Mouse (Mus musculus) frontal cortex, adult (tissue): ENCODE measurements around the gene Grin1.
A peak's percentile ranks its signal among the peaks of the same experiment; 100 is the strongest.

ENCODE experiments used
- ATAC-seq: cut with Nextera tagmentation; 2 replicates; pipeline ENCODE4 v1.9.2; 2017; ENCODE audit warnings: mild to moderate bottlenecking, moderate library complexity, mixed read lengths; ENCODE audit not compliant: low TSS enrichment

Grin1 gene

GRCm38 (mm10) chr2:25318971-25319773, at the start of gene Grin1:
TSS of gene Grin1 (minus strand) at chr2:25319187.
- ATAC-seq: peak; percentile 66

DNA sequence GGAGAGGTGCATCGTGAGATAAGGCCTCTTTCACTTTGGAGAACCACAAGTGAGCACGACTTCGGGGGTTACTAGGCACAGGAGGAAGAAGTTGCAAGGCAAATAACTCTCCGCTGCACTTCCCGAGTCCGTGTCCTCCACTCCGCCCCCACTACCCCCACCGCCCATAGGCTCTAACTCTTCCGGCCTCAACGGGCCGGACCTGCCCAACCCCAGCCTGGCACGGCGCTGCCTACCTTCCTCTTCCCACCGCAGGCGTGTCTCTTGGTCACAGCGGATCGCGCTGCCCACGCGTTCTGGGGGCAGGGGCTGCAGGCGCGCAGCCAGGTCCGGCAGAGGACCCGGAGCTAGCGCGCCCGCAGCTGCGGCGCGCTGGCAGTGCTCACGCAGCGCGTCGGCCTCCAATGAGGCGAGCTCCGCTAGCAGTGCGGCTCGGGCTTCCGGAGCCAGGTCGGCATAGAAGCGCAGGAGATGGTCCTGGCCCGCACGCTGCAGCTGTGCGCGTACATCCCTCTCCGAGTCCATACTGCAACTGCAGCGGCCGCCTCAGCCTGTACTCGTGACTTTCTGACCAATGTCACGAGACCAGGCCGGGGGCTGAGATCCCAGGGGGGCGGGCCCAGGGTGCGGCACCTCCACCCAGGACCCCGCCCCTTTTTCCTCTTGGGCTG, 46.2 kb upstream of the Grin1 start, which contains the start of gene Uap1l1:
Gene Uap1l1, minus strand, starts transcription at position 592 of the 671 bp plus-strand sequence.
- ATAC-seq: peak; percentile 84

DNA sequence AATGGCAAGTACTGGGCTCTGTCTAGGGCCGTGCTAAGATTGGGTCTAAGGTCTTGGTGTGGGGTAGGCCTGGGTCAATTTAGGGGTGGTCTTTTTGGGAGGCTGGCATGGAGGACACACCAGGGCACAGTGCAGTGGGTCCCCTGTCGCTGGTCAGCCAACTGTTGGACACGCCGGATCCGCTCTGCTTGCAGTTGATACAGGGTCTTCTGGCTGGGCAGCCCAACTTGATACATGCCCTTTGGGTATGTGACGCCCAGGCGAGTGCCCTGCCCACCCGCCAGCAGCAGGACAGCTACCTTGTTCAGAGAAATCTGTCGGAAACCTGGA, 45.7 kb upstream of the Grin1 start:
- ATAC-seq: no peak

GRCm38 (mm10) chr2:25364313-25364712, 45.3 kb upstream of the Grin1 start:
- ATAC-seq: no peak

DNA sequence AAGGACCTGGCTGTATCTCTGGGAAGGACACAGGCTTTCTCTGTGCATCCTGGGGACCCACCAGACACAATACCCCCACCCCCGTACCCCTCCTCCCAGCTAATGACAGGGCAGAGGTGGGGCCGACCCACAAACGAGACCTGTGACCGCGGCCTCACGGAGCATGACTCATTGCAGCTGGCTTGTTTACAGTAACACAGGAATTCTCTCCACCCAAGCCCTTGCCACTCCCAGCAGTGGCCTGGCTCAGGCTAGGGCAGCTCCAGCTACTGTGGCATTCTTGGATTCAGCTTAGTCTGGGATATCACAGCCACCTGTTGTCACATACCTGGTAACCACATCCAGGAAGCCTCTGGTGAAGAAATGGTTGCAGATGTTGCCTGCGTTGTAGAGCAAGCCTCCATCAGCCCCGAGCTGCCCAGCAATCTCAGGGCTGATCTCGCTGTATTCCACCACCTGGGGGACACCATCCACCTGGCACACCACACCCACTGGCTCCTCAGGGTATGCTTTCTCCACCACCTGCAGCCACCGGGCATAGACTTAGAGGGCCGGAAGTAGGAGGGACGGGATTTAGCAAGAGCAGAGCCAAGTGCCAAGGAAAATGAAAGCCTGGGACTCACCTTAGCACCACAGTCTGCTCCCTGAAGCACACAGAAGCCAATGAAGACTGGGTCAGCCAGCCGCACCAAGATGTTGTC, 44.6 kb upstream of the Grin1 start:
- ATAC-seq: no peak

- ATAC-seq: no peak
Measured at GRCm38 (mm10) chr2:25359848-25360247, 40.9 kb upstream of the Grin1 start.

- ATAC-seq: peak; percentile 66
Measured at GRCm38 (mm10) chr2:25356208-25357079, 37.5 kb upstream of the Grin1 start, which contains the start of gene Dpp7. TSS of gene Dpp7 (minus strand) at chr2:25356359.

GRCm38 (mm10) chr2:25355419-25356066, 36.6 kb upstream of the Grin1 start:
- 0 out of 2 replicates have a peak, but pooled peaks have one; percentile 8 for ATAC-seq

DNA sequence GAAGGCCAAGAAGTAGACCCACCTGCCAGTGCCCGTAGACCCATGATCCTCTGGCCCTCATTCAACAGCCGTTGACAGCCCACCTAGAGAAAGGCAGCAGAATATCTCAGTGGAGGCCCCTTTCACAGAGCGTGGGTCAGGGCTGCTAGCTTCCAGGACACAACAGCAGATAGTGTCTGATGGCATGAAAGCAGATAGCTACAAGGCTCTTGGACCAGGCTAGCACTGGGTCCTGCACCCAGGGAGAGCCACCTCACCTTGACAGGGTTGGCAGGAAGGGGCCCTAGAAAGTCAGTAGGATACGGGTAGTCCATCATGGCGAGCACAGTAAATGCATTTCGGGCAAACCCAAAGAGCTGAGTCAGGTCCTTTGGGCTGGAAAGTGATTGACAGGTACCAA, 35.2 kb upstream of the Grin1 start:
- ATAC-seq: no peak

- no peak for ATAC-seq
Measured at GRCm38 (mm10) chr2:25350701-25351100, 31.7 kb upstream of the Grin1 start.

- ATAC-seq: no peak
Measured at GRCm38 (mm10) chr2:25349499-25349898, 30.5 kb upstream of the Grin1 start.

GRCm38 (mm10) chr2:25348162-25348561, 29.2 kb upstream of the Grin1 start:
- no peak for ATAC-seq

GRCm38 (mm10) chr2:25338303-25338702, 19.3 kb upstream of the Grin1 start:
- ATAC-seq: no peak

- no peak for ATAC-seq
Measured at GRCm38 (mm10) chr2:25333569-25333968, 14.6 kb upstream of the Grin1 start.

DNA sequence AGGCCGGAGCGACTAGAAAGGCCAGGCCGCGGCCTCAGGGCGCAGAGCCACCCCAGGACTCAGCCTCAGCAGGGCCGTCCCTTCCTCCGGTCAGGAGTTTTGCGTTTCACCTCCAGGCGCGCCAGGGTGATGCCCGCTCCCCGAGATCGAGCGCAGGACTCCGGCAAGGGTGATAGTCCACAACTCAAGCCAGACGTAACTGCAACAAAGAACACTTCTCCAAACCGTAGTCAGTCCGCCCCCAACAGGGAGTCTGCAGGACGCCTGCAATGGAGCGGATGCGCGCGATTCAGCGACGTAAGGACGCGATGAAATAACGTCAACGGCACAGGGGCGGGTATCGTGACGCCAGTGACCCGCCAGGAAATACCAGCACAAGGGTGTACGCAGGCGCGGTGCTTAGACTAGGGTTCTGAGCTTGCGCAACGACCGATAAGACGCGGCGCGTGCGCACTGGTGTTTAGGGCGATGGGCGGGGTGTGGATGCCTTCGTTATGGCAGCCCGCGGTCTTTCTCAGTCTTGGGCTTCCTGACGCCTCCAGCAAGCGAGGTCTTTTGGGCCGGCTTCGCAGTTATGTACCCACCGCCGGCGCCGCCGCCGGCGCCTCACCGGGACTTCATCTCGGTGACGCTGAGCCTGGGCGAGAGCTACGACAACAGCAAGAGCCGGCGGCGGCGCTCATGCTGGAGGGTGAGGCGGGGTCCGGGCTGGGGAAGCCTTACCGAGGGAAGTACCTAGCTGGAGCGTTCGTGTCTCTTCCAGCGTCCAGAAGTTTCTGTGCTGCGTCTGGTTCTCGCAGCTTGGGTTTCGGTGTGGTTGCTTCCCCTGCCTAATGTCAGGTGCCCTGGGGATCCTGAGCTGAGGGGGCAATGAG, 13.5 kb upstream of the Grin1 start, which contains the start of gene Man1b1:
Gene Man1b1, plus strand, starts transcription at position 53 of the 875 bp plus-strand sequence.
- ATAC-seq: peak; percentile 98

GRCm38 (mm10) chr2:25331470-25331869, 12.5 kb upstream of the Grin1 start:
- no peak for ATAC-seq

DNA sequence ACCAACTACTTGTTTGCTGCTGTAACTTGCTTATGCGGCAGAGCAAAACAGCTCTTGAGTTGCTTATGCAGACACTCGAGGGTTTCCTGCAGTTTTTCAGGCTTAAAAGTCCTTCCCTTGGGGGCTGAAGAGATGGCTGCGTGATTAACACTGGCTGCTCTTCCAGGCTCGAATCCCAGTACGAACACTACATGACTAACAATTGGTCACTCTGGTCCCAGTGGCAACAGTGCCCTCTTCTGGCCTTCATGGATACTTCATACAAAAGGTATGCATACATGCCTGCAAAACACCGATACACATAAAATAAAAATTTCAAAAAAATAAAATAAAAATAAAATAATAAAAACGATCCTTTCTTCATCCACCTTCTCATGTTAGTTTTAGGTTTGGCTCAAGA, 9.5 kb upstream of the Grin1 start:
- no peak for ATAC-seq

DNA sequence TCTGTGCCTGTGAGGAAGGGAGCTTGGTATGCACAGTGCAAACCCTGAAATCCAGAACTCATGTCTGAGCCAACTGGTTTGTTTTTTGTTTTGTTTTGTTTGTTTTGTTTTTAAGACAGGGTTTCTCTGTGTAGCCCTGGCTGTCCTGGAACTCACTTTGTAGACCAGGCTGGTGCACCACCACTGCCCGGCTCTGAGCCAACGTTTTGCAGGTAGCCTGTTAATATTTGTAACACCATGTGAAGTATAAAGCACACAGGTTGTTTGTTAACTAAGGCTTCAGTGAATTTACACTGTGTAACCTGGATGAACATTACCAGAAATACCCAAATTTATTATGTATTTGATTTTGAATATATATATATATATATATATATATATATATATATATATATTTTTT, 7.0 kb upstream of the Grin1 start:
- ATAC-seq: no peak

DNA sequence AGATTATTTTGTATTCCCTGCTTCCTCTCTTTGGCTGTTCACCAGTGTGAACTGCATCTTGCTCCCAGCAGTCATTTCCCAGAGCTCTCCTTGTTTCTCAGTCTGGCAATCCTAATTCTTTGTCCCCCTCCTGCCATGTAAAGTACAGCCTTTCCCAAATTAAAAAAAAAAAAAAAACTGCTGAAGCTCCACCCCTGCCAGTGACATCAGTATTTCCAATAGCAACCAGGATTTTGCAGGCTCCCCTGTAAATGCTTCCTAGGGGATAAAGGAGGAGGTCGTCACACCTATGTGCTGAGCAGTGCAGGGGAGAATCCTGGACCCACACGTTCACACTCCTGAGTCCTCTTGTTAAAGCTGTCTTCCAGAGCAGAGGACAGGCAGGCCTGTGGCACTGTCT, 1.1 kb upstream of the Grin1 start:
- no peak for ATAC-seq
